Mouse (Mus musculus) frontal cortex, adult (tissue): Measurements from ENCODE around the gene Pigg.

ENCODE experiments used
- ATAC-seq: cut with Nextera tagmentation; 2 replicates; pipeline ENCODE4 v1.9.2; 2017; ENCODE audit warnings: mild to moderate bottlenecking, moderate library complexity, mixed read lengths; ENCODE audit not compliant: low TSS enrichment

The Pigg gene

DNA sequence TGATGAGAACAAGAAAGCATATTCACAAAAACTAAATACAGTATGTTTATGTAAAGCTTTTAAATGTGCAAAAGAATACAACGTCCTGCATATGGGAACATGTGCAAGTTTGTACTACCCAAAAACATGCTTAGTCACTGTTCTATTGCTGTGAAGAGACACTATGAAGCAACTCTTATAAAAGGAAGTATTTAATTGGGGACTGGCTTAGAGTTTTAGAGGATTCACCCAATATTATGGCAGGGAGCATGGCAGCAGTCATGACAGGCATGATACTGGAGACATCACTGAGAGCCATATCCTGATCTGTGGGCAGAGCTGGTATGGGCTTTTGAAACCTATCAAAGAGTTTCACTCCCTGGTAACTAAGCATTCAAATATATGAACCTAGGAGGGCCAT lies 45.5 kb downstream of the Pigg start:
- ATAC-seq = no peak

- peak; percentile 79 for ATAC-seq
Measured at GRCm38 (mm10) chr5:108359491-108359890, 47.1 kb downstream of the Pigg start.

DNA sequence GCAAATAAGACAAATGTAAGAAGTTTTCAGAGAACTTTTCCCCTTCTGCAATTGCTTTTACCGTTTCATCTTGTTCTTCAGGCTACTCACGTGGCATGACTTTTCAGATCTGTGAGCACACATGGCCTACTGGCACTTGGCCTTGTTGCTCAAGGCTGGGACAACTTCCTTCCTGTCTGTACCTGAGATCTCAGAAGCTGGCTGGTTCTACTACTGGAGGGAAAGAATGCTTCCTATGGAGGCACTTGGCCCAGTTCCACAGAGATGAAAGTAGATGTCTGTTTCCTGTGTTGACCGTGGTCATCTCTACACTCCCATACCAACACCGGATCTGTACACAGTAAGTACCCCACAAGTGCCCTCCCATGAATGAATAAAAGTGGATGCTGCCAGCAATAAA lies 47.8 kb downstream of the Pigg start:
- ATAC-seq = no peak

DNA sequence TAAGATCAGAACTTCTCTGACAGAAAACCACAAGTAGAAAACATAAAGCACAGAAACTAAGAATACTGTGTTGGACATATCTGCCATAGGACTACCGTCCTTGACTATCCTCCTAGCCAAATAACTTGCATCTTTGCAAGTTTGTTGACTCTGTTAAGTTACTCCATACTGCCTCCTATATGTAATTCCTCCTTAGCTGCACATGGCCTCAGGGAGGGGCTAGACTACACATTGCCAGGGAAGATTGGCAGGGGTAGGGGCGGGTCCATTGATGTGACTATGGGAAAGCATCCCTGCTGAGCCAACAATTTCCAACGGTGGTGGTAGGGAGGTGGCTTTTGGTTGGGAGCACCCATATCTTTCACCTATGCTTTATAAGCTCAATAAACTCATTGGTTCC lies 49.9 kb downstream of the Pigg start:
- ATAC-seq = no peak

DNA sequence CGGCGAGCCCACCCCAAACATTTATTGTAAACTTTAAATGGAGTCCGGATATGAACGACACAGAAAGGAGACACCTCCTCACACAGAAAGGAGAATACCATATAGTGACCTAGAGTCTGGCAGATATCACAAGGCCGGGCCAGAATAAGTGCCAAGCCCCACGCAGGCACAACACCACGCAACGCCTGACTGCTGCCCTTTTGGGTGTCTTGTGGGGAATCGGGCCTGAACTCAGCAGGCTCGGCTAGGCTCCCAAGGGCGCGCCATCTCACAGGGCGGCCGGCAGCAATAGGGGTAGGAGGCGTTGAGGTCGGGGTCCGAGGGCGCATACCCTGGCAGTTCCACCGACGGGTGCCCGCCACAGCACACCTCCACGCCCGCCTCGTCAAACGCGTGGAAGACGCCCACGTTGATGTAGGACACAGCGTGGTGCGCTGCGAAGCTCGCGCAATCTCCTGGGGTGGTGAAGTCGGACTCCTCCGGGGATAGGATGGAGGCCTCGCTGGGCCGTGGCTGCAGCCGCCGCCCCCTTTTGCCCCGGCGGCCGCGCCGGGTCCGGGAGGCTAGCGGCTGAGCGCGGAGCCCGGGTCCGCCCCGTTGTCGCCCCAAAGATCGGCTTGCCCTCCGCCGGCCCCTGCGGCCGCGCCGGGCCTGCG lies 54.0 kb downstream of the Pigg start:
- no peak for ATAC-seq

DNA sequence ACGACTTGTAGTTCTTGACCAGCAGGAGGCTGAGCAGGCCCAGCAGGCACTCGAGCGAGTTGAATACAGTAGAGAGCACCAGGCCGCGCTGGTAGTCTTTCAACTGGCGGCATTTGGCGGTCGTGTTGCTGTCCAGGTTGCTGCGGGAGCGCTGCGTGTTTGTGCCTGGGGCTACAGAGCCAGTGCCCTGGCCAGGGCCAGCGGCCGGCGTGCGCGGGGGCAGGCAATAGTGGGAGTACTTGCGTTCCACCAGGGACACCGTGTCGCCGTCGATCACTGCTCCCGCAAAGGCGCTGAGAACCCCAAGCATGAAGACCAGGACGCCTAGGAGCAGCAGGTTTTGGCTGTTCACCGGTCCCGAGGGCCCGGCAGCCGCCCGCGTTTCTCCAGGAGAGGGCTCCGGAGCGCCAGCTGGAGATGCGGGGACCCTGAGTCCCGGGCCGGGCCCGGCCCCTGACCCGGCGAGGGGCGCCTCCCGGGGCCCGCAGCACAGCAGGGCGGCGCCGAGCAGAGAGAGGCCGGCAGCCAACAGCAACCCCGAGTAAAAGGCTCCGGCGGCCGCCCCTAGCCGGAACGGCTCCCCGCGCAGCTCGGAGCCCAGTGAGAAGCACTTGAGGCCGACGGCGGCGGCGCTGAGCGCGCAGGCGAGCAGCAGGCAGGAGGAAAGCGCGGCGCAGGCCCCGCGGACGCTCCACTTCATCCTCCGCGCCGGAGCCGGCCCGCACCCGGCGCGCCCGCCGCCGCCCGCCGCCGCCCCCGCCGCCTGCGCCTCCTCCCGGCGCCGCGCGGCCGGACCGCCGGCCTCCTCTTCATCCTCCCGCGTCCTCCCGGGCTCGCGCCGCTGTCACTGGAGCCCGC lies 54.8 kb downstream of the Pigg start:
- ATAC-seq = 0 out of 2 replicates have a peak, but pooled peaks have one; percentile 5

- ATAC-seq = no peak
Measured at GRCm38 (mm10) chr5:108367871-108368332, 55.5 kb downstream of the Pigg start, which contains the start of gene Gm42517. Gm42517 (minus strand) TSS chr5:108367922.

DNA sequence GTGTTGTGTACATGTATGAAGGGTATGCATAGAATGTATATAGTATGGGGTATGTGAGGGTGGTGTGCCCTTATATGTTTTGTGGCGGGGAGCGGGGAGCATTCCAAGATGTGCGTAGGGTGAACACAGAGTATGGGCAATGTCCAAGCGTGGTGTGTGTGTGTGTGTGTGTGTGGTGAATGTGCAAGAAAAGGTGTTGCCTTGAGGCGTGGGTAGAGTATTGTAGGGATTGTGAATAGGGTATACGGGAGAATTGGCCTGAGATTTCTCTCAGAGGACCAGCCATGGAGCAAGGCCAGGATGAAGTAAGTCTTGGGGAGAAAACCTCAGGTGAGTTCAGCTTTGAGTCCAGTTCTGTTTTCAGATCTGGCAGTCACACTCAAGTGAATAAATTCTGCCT lies 56.0 kb downstream of the Pigg start:
- ATAC-seq = peak; percentile 11; the same call in 1 of the 2 replicates

- peak; percentile 53 for ATAC-seq
Measured at GRCm38 (mm10) chr5:108368851-108369621, 56.6 kb downstream of the Pigg start.

GRCm38 (mm10) chr5:108369964-108370363 lies 57.6 kb downstream of the Pigg start:
- no peak for ATAC-seq

- ATAC-seq = no peak
Measured at GRCm38 (mm10) chr5:108374079-108374478, 61.7 kb downstream of the Pigg start.

DNA sequence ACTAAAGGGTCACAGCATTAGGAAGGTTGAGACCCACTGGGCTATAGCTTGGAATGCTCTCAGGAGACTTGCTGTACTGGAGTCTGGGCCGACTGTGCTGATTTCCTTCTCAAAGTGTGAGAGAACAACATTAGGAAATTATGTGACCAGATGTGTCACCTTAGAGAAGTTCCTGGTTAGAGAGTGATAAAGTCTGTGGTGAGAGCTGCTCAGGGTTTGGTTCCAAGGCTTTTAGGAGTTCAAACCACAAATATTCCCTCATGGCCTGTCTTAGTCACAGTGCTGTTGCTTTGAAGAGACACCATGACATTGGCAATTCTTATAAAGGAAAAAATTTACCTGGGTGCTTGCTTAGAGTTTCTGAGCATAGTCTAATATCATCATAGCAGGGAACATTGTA lies 63.6 kb downstream of the Pigg start:
- no peak for ATAC-seq

GRCm38 (mm10) chr5:108378346-108378745 lies 65.9 kb downstream of the Pigg start:
- ATAC-seq = no peak

DNA sequence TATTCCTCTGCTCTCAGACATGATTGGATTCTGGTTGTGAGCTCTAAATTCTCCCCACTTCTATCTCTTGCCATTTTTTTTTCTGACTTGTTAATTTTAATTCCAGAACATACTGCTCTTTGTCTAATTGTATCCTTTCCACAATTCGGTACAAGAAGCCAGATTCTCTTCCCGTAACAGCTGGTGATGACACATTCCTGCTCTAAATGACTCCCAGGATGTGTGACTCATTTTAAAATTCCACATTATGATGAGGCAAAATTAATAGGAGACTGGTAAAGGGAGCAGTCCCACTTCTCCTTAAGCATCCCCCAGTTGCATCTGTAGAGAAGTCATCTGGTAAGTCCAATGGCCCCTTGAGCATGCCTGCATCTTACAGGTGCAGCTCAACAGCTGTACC lies 73.2 kb downstream of the Pigg start:
- ATAC-seq = peak; percentile 80

- ATAC-seq = peak; percentile 45
Measured at GRCm38 (mm10) chr5:108386449-108386848, 74.0 kb downstream of the Pigg start.

- no peak for ATAC-seq
Measured at GRCm38 (mm10) chr5:108388201-108388600, 75.8 kb downstream of the Pigg start, which contains the start of gene Pde6b. Pde6b (plus strand) TSS chr5:108388391.

GRCm38 (mm10) chr5:108389744-108390143 lies 77.3 kb downstream of the Pigg start:
- no peak for ATAC-seq
